Mouse (Mus musculus) adrenal gland, postnatal 25 days (tissue): ENCODE data around the gene Taar7f. TPM values are rescaled to one million over a fixed set of nuclear protein-coding genes. Genes with fewer than 3 reads are reported as not detected.
"Not testable (repeated sequence)": the region's sequence is repeated elsewhere in the genome, so short reads cannot be mapped to it uniquely, and the experiment has no call there.

Experiments
- DNase-seq: peaks from one replicate; pipeline ENCODE4 v3.0.0; 2021; ENCODE audit warnings: mixed read lengths
- long read RNA-seq: library from polyadenylated mRNA; stranded (forward); transcript quantifications from one replicate; pipeline ENCODE4 v2.0.0, GENCODE M21; 2021
- total RNA-seq: library from RNA; stranded (reverse); gene quantifications from 2 replicates; pipeline ENCODE4 v1.2.3, GENCODE M21; 2021

The Taar7f gene
- total RNA-seq, result not detected in 2 replicates
- long read RNA-seq, result 0 reads

DNA sequence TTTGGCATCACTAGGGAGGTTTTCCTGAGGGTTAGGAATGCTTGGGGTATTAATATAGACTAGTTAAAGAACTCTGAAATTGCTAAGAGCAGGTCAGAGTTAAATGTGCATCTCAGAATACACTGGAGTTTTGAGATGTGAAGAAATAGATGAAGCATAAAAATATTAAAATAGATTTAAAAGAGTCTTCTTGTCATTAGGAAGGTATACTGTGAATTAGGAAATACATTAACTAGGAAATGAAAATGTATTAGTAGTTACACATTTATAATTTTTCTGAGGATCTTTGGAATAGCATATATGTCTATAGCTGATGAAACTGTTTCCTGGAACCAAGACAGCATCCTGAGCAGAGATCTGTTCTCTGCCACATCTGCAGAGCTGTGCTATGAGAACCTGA is at the start of gene Taar7f:
TSS of gene Taar7f (plus strand) at position 301 of the 400 bp plus-strand sequence.
- DNase-seq, result no peak

DNA sequence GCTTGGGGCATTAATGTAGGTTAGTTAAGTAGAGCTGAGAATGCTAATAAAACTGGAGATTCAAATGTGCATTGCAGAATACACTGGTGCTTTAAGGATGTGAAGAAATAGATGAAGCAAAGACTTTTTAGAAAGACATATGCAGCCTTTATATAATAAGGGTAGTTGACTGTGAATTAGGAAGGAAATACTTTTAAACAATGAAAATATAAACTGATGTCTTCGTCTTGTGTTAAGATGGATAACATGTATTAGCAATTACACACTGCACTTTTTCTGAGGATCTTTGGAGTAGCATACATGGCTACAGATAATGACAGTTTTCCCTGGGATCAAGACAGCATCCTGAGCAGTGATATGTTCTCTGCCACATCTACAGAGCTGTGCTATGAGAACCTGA is 49.7 kb upstream of the Taar7f start, which contains the start of gene Taar7b:
TSS of gene Taar7b (plus strand) at position 301 of the 400 bp plus-strand sequence.
- DNase-seq, result no peak

DNA sequence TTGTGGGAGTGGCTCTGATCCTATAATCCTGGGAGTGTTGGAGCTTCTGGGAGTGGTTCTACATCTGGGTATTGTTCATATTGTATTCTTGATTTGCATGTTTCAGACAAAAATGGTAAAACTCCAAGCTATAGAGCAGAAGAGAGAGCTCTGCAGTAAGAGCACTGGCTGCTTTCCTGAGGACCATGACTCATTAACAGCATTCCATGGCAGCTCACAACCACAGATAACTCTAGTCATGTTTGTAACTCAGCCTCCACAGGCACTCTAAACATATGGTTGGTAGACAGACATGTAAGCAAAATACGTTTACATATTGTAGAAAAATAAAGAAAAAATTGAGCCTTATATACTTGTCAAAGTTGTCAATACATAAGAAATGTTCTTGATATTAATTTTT is 42.9 kb upstream of the Taar7f start:
- no peak for DNase-seq

DNA sequence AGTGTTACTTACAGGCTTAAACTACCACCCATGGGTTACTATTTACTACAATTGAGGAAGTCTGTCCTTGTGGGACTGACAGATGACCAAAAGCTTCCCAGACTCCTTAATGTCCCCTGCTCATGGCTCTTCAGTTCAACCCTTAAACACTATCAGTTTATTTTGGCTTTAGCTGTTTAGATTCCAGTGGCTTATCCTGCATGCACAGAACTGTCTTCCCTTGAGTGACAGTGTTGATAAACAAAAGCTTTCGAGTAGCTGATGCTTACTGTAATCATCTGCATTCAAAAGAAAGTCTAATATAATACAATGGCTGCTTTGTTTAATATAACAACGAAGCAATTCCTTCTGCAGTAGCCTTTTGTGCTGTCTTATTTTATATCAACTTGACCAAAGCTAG is 42.3 kb upstream of the Taar7f start:
- DNase-seq, result no peak

DNA sequence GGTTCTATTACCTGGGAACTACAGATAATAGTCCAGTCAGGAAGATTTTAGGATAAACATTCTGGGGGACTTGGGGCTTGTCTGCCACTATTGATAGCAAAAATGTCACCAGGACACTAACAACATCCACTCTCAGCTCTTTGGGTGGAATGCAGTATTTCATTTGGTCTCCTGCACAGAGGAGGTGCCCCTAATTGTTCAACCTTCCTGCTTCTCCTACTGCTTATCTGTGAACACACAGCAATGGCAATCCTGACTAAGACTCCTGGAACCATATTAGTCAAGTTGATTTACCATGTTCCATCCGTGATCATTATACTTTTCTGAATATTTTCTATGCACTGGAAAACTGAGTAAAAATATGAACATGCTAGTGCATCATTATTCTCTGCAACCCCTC is 41.2 kb upstream of the Taar7f start:
- DNase-seq, result no peak

DNA sequence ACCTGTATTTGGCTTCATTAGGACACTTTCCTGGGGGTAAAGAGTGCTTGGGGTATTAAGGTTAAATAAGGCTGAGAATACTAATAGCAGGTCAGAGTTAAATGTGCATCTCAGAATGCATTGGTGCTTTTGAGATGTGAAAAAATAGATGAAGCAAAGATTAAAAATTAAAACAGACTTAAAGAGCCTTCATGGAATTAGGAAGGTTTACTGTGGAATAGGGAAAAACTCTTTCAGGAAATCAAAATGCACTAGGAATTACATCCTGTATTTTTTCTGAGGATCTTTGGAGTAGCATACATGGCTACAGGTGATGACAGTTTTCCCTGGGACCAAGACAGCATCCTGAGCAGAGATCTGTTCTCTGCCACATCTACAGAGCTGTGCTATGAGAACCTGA is 22.4 kb upstream of the Taar7f start, which contains the start of gene Taar7d:
TSS of gene Taar7d (plus strand) at position 301 of the 400 bp plus-strand sequence.
- DNase-seq, result no peak

DNA sequence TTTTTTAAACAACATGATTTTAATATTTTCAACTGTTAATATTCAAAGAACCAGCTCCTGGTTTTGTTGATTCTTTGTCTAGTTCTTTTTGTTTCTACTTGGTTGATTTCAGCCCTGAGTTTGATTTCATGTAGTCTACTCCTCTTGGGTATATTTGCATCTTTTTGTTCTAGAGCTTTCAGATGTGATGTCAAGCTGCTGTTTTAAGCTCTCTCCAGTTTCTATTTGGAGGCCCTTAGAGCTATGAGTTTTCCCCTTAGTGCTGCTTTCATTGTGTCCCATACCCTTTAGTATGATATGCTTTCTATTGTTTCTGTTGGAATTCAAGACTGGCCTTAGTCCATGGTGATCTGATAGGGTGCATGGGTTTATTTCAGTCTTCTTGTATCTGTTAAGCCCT is 18.0 kb upstream of the Taar7f start:
- no peak for DNase-seq

DNA sequence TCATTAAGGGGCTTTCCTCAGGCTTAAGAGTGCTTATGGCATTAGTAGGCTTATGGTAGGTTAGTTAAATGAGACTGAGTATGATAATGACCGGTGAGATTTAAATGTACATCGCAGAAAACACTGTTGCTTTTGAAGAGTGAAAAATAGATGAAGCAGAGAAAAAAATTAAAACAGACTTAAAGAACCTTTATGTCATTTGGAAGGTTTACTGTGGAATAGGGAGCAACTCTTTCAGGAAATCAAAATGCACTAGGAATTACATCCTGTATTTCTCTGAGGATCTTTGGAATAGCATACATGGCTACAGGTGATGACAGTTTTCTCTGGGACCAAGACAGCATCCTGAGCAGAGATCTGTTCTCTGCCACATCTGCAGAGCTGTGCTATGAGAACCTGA is 12.0 kb upstream of the Taar7f start, which contains the start of gene Taar7e:
TSS of gene Taar7e (plus strand) at position 301 of the 400 bp plus-strand sequence.
- no peak for DNase-seq

DNA sequence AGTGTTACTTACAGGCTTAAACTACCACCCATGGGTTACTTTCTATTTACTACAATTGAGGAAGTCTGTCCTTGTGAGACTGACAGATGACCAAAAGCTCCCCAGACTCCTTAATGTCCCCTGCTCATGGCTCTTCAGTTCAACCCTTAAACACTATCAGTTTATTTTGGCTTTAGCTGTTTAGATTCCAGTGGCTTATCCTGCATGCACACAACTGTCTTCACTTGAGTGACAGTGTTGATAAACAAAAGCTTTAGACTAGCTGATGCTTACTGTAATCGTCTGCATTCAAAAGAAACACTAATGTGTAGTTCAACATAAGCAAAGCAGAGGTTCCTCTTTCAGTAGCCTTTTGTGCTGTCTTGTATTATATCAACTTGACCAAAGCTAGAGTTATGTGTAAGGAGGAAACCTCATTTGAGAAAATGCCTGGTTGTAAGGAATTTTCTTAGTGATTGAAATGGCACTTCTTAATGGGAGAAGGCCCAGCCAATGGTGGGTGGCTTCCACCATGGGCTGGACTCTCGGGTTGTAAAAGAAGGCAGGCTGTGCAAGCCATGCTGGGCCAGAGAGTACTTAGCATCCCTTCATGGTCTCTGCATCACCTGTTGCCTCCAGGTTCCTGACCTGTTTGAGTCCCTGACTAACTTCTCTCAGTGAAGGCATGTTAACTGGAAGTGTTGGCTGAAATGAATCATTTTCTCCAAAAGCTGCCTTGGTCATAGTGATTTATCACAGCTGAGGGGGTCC is 9.0 kb upstream of the Taar7f start:
- no peak for DNase-seq

DNA sequence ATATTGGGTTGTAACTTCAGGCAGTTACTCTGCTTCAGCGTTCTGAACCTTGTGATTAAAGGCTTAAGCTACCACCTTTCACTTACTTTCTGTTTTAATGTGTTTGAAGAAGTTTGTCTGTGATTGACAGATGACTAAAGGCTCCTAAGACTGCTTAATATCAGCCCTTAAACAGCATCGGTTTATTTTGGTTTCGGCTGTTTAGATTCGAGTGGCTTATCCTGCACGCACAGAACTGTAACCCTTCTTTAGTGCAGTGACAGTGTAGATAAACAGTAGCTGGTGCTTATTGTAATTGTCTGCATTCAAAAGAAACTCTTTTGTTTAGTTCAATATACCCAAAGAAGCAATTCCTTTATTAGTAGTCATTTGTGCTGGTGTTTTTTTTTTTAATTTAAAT is 2.7 kb downstream of the Taar7f start:
- DNase-seq, result no peak

DNA sequence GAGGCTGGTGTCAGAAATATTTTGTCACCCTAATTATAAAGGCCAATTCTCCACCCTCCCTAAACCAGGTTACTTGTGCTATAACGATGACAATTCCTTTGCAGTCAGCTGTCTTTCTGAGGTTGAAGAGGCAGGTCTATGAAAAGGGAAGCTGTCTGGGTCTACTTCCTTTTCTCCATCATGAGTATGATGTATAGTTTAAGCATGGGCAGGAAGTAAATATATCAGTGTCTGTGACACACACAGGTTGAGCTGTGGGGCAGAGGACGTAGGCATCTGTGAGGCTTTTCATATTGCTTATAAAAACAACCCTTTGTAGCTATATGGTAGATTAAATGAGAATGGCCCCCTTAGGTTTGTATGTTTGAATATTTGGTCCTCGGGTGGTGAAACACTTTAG is 9.7 kb downstream of the Taar7f start:
- DNase-seq, result no peak

DNA sequence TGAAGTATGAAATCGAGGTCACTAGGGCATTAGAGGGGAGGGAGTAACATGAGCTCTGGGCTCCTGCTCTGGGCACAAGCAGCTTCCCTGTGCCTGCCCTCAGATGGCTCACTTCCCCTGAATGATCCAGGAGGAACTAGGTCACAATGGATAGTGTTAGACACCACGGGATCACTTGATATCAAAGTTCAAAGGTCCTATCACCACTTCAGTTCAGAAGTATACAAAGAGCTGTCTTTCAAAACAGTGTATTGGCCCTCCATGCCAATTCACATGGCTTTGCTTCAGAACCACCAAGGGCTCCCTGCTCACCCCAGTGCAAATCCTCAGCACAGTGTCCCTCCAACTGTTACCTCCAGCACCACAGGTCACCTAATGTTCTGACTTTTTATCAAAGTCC is 25.4 kb downstream of the Taar7f start:
- DNase-seq, result not testable (repeated sequence)

DNA sequence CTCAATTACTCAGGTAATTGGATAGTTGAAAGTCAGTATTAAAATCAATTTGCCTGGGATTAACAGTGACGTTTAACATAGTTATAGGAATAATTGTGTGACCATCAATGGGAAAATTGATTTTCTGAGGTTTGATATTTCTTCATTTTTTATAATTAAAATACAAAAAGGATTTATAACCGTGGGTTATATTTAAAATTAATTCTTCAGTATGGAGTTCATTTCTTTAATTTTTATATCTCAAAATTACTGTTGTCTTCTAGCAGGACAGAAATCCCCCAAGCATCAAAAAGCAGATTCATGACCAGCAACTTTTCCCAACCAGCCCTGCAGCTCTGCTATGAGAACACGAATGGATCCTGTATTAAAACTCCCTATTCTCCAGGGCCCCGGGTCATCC is 26.9 kb downstream of the Taar7f start, which contains the start of gene Taar8a:
TSS of gene Taar8a (plus strand) at position 301 of the 400 bp plus-strand sequence.
- not testable (repeated sequence) for DNase-seq

DNA sequence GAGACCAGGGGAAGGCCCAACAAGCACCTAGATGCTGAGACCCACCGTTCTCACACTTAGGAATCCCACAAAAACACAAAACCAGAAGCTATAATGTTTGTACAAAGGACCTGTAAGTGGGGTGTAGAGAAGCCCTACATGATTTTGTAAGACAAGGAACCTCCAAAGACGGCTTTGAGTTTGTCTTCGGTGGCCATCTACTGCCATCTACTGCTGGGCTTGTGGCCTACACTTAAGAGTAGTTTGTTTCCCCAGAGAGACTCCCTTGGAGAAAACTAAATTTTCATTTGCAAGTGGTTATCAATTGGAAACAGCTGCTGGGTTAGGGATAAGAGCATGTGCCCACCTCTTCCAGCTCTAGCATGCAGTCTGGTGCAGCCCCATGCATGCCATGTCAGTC is 30.9 kb downstream of the Taar7f start:
- peak; percentile 31 for DNase-seq

DNA sequence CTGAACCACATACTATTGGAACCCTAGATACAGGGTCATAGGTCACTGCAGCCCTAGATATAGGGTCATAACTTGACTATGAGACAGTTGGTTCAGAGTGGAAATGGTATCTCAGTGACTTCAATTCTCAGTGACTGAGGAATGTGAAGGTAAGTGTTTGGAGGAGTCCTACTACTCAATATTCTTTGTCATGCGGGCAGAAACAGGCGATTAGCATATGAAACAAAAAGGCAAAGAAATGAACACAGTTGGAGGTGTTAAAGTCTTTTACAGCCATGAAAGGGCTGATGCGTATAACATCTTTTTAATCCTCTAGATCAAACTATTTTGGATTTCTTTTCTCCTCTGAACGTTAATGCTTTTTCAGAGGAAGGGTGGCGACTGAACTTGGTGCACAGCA is 36.6 kb downstream of the Taar7f start:
- DNase-seq, result no peak

DNA sequence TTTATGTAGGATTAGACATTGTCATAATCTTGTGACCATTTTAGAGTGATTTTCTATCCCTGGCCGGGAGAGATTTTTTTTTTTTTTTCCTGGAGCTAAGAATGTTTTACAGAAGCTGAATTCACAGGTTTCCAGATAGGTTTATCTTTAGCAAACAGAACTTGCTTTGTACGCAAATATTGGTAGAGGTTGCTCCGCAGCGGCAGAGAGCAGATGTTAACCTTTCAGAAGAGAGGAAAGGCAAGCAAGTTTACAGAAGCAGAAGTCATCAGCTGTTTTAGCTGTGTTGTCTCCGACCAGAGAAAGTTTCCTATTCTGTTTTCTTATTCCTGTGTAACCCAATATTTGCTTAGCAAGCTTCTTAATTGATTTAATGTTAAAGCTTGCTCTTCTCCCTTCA is 37.2 kb downstream of the Taar7f start:
- no peak for DNase-seq

DNA sequence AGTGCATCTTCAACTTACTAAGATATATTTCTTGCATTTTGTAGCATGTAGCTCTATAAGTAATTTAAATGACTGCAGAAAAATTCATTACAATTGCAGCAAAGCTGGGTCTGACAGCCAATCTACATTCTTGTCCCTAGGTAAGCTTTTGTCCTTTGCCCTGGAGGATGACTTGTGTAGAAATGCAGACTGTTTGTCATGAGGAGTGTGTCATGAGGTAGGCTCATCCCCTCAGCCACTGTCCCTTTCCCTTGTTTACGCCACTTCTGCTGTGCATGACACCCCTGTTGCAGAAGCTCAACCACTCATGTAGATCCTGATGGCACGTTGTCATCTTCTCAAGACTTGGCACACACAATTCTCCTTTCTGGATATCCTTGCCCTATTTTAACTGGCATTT is 37.9 kb downstream of the Taar7f start:
- no peak for DNase-seq

DNA sequence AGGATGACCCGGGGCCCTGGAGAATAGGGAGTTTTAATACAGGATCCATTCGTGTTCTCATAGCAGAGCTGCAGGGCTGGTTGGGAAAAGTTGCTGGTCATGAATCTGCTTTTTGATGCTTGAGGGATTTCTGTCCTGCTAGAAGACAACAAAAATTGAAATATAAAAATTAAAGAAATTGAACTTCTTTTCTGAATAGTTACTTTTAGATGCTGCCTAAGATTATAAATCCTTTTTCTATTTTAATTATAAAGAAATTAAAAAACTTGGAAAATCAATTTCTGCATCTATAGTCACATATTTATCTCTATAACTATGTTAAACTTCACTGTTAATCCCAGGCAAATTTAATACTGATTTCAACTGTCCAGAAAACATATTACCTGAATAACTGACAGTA is 42.9 kb downstream of the Taar7f start, which contains the start of gene Taar8b:
TSS of gene Taar8b (minus strand) at position 101 of the 400 bp plus-strand sequence.
- no peak for DNase-seq

DNA sequence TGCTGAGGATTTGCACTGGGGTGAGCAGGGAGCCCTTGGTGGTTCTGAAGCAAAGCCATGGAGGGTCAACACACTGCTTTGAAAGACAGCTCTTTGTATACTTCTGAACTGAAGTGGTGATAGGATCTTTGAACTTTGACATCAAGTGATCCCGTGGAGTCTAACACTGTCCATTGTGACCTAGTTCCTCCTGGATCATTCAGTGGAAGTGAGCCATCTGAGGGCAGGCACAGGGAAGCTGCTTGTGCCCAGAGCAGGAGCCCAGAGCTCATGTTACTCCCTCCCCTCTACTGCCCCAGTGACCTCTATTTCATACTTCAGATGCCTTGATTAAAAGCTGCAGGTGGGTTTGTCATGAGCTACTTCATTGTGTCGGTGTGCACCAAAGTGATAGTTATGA is 47.7 kb downstream of the Taar7f start:
- not testable (repeated sequence) for DNase-seq

Other genes starting within 250 kb of the Taar7f start
- 53.8 and 82.3 TPM in 2 replicates for gene Vnn3, start 198.0 kb upstream of the Taar7f start, total RNA-seq
- 48.8 and 69.8 TPM in 2 replicates for gene Vnn1, start 154.8 kb upstream of the Taar7f start, total RNA-seq
- not detected in 2 replicates for gene Taar1, start 129.2 kb upstream of the Taar7f start, total RNA-seq
- gene Taar2, start 110.9 kb upstream of the Taar7f start, total RNA-seq, result not detected in 2 replicates
- not detected in 2 replicates for gene Taar3, start 100.0 kb upstream of the Taar7f start, total RNA-seq
- not detected in 2 replicates for gene Taar4, start 89.0 kb upstream of the Taar7f start, total RNA-seq
- not detected in 2 replicates for gene Taar5, start 78.8 kb upstream of the Taar7f start, total RNA-seq
- gene Taar6, start 63.9 kb upstream of the Taar7f start, total RNA-seq, result not detected in 2 replicates
- gene Taar7a, start 56.0 kb upstream of the Taar7f start, total RNA-seq, result not detected in 2 replicates
- not detected in 2 replicates for gene Taar7b, start 49.6 kb upstream of the Taar7f start, total RNA-seq
- gene Taar7d, start 22.3 kb upstream of the Taar7f start, total RNA-seq, result not detected in 2 replicates
- gene Taar7e, start 11.9 kb upstream of the Taar7f start, total RNA-seq, result not detected in 2 replicates
- not detected in 2 replicates for gene Taar8a, start 27.0 kb downstream of the Taar7f start, total RNA-seq
- gene Taar8b, start 42.8 kb downstream of the Taar7f start, total RNA-seq, result not detected in 2 replicates
- gene Taar8c, start 52.4 kb downstream of the Taar7f start, total RNA-seq, result not detected in 2 replicates
- not detected in 2 replicates for gene Taar9, start 60.0 kb downstream of the Taar7f start, total RNA-seq
- 108 and 118 TPM in 2 replicates for gene Stx7, start 99.8 kb downstream of the Taar7f start, total RNA-seq
- 0.21 TPM in 1 of 2 replicates, not detected in the other for gene Moxd1, start 174.0 kb downstream of the Taar7f start, total RNA-seq